Mouse (Mus musculus) heart, adult 11 months (tissue): Measurements from ENCODE around the gene Sipa1.
A peak's percentile ranks its signal among the peaks of the same experiment; 100 is the strongest.

Experiments used
- DNase-seq: peaks from one replicate; pipeline ENCODE4 v3.0.0; 2022

Gene Sipa1

GRCm38 (mm10) chr19:5662981-5663913 lies at the start of gene Sipa1:
Gene Sipa1, minus strand, starts transcription at chr19:5663707.
- peak; percentile 100 for DNase-seq

- DNase-seq: peak; percentile 90
Measured at GRCm38 (mm10) chr19:5713255-5713654, 49.7 kb upstream of the Sipa1 start.

- DNase-seq: peak; percentile 96
Measured at GRCm38 (mm10) chr19:5711907-5712460, 48.5 kb upstream of the Sipa1 start.

GRCm38 (mm10) chr19:5711218-5711617 lies 47.7 kb upstream of the Sipa1 start:
- DNase-seq: peak; percentile 96

- DNase-seq: peak; percentile 91
Measured at GRCm38 (mm10) chr19:5710581-5710980, 47.1 kb upstream of the Sipa1 start.

GRCm38 (mm10) chr19:5710068-5710467 lies 46.6 kb upstream of the Sipa1 start:
- peak; percentile 87 for DNase-seq

GRCm38 (mm10) chr19:5704801-5705571 lies 41.5 kb upstream of the Sipa1 start:
- DNase-seq: peak; percentile 96

GRCm38 (mm10) chr19:5704163-5704800 lies 40.8 kb upstream of the Sipa1 start, which contains the start of gene Kcnk7:
Gene Kcnk7, plus strand, starts transcription at chr19:5704367.
- DNase-seq: no peak

GRCm38 (mm10) chr19:5695849-5696462 lies 32.4 kb upstream of the Sipa1 start:
- peak; percentile 91 for DNase-seq

- peak; percentile 92 for DNase-seq
Measured at GRCm38 (mm10) chr19:5693801-5694200, 30.3 kb upstream of the Sipa1 start.

GRCm38 (mm10) chr19:5692913-5693396 lies 29.4 kb upstream of the Sipa1 start:
- peak; percentile 95 for DNase-seq

- peak; percentile 99 for DNase-seq
Measured at GRCm38 (mm10) chr19:5692086-5692912, 28.8 kb upstream of the Sipa1 start.

GRCm38 (mm10) chr19:5691601-5692000 lies 28.1 kb upstream of the Sipa1 start:
- peak; percentile 95 for DNase-seq

GRCm38 (mm10) chr19:5690343-5690735 lies 26.8 kb upstream of the Sipa1 start:
- peak; percentile 97 for DNase-seq

- peak; percentile 100 for DNase-seq
Measured at GRCm38 (mm10) chr19:5689565-5690342, 26.2 kb upstream of the Sipa1 start.

GRCm38 (mm10) chr19:5689088-5689428 lies 25.6 kb upstream of the Sipa1 start:
- DNase-seq: no peak

GRCm38 (mm10) chr19:5688200-5689087 lies 24.9 kb upstream of the Sipa1 start, which contains the start of the genes Map3k11 and Pcnx3:
Gene Map3k11, plus strand, starts transcription at chr19:5688742.
Gene Pcnx3, minus strand, starts transcription at chr19:5688908.
- DNase-seq: peak; percentile 100

GRCm38 (mm10) chr19:5687738-5688137 lies 24.2 kb upstream of the Sipa1 start:
- peak; percentile 92 for DNase-seq

- peak; percentile 92 for DNase-seq
Measured at GRCm38 (mm10) chr19:5686954-5687353, 23.4 kb upstream of the Sipa1 start.
